Mouse (Mus musculus) urinary bladder, adult 2 months (tissue): Measurements from ENCODE around the gene Adm. TPM values are rescaled to one million over a fixed set of nuclear protein-coding genes. Genes with fewer than 3 reads are reported as not detected.
"Not testable (repeated sequence)": the region's sequence is repeated elsewhere in the genome, so short reads cannot be mapped to it uniquely, and the experiment has no call there.

Experiments
- DNase-seq: peaks from one replicate; pipeline ENCODE4 v3.0.0; 2022; ENCODE audit warnings: low spot score
- polyA plus RNA-seq: library from polyadenylated mRNA; depleted of rRNA; stranded (reverse); fragments of >200 nt; gene quantifications from 2 replicates; pipeline ENCODE4 v1.2.3, GENCODE M21; 2012

Gene Adm
- polyA plus RNA-seq, 1 experiment, result 19.3 TPM

- no peak for DNase-seq
Measured at GRCm38 (mm10) chr7:110628611-110629354, 1.3 kb downstream of the Adm start.

DNA sequence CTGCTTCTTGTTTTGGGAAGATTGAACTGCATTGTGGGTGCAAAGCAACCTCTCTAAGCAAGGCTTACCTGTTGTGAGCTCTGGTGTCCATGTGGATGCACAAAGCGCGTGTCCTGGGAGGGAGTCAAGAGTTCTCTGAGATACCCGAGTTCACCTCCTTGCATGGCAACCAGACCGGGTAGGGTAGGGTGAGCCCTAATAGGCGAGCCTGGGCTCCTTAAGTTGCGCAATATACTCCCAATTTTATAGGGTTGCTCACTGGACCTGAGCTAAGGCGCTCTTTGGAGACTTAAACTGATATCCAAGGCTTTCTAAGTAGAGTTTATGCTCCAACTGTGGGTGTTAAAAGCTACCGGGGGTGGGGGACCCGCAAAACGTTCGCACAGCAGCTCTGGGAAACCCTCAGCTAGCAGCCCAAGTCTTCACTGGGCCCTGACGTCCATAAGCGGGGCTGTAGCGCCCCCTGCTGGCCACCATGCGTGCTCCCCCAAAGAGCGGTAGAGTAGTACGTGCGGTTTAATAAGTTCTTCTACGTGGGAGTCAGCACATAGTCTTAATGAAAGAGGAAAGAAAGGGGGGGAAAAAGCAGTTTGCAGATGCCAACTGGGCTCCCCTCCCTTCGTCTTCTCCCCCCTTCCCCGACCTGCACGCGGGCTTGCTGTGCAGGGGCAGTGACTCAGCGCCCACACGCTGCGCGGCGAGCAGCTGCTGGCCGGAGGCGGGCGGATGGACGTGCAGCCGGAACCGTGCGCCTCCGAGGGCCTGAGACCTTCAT, 2.6 kb downstream of the Adm start:
- DNase-seq, result peak; percentile 81

- DNase-seq, result no peak
Measured at GRCm38 (mm10) chr7:110631136-110631888, 3.9 kb downstream of the Adm start.

GRCm38 (mm10) chr7:110635929-110636328, 8.5 kb downstream of the Adm start:
- DNase-seq, result no peak

DNA sequence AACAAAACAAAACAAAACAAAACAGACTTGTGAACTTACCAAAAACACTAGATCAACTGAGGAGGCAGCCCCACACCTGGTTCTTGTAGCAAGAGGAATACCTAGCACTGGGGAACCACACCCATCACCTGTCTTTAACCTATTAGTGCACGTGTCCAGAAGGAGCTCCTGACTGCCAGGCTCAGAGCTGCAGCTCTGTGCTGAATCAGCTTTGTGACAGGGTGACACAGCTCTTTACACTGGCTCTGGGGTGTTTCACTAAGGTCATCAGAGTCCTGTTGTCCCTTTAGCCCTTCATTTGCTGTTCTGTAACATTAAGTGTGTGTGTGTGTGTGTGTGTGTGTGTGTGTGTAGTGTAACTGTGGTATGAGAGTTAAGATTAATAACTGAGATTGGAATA, 9.1 kb downstream of the Adm start:
- no peak for DNase-seq

DNA sequence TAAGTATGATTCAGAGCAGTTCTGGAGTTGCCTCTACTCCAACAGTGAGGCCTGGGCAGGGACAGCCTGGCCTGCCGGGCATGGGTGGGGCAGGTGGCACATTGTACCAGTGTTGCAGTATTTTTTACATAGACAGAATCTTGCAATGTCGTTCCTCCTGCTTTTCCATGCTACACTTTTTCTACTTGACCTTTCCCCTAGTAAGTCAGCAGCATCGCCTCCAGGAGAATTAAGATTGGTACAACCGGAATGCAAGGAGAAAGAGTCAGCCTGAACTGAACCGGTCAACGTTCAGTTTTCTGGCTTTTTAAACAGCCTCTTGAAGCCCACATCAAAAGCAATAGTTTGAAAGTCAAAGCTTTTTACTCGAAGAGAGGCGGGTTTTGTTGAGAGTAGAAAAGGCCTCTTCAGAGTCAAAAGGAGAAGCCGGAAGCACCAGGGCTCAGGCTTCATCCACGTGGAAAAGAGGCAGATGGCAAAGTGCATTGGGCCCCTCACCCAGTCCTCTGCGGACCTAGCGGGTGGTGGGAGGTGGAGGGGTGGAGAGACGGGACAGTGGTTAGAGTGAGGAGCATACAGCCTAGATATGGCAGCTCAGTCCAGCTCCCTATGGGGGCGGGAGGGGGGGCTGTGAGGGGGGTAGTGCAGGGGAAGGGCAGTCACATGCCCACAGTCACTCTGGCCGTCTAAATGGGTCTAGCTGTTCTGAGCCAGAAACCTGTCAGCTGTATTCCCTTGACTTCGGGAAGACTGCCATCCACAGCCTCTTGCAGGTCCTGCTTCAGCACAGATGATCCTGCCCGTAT, 11.0 kb downstream of the Adm start:
- DNase-seq, result no peak

DNA sequence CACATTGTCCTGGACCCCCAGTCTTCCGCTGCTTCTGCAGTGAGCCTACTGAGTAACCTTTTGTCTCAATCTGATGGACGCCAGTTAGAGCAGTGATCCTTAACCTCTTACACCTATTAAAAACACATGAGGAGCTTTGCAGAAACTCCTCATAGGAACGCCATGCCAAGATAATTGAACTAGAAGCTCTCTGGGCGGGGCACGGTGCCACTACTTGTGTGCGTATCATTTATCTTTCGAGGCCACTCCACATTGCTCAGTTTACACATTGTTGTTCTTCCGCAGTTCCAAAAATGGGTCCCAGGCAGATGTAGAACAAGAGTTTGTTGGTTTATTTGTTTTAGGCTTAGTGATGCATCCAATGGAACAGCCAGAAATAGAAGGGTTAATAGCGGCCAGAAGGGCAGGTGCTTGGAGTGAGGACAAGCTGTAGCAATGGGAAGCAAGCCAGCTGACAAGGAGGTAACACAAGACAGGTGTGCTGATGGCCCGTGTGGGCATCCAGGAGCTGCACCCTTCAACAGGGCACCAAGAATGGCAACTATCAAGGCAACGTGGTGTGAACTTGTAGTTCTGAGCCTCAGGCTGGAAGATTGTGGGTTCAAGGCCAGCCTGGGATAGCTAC, 11.9 kb downstream of the Adm start:
- no peak for DNase-seq

GRCm38 (mm10) chr7:110639958-110640357, 12.5 kb downstream of the Adm start:
- DNase-seq, result not testable (repeated sequence)

- DNase-seq, result peak; percentile 28
Measured at GRCm38 (mm10) chr7:110645311-110645710, 17.9 kb downstream of the Adm start.

DNA sequence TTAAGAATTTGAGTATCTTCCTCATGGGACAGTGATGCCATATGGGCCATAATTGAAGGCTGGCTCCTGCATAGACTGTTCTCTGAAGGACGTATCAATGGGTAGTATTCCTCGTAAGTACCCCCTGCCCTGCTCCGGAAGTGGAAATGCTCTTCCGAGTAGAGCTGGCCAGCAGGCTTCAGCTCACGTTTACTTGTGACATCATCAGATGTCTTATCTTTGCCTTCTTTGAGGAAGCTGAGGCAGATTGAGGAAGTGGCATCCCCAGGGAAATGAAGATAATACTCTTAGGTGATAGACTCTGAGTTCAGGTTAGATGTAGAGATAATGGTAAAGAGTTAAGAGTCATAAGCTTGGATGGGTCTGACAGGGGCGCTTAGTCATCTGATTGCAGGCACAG, 18.4 kb downstream of the Adm start:
- no peak for DNase-seq

- no peak for DNase-seq
Measured at GRCm38 (mm10) chr7:110646611-110647407, 19.3 kb downstream of the Adm start.

- DNase-seq, result no peak
Measured at GRCm38 (mm10) chr7:110647559-110648454, 20.3 kb downstream of the Adm start.

DNA sequence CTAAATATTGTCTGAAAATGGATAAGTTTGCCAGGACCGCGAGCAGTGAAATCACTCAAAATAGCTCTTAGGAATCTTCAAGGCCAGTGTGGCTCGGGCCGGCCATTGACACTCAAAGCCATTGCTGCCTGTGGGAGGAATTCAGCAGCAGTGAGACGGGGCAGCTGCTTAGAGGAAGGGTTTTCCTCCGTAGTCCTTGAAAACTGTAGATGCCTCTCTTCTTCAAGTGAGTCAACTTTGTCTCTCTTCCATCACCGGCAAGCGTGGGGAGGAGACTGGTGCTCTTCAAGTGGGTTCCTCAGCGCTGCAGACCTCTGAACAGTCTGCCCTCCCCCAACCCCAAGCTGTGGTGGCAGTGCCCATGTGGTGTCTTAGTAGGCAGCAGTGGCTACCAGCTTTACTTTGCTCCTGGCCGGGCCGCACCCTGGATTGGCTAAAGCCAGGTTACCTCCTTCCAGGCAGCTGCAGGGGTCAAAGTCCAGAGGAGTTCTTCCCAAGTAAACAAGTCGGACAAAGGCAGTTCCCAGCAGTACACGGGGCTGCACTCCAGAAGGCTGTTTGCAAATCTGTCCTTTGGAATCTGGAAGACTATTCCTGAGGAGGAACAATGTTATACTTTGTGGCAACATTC, 21.1 kb downstream of the Adm start:
- DNase-seq, result no peak

GRCm38 (mm10) chr7:110649133-110649987, 21.9 kb downstream of the Adm start:
- DNase-seq, result no peak

DNA sequence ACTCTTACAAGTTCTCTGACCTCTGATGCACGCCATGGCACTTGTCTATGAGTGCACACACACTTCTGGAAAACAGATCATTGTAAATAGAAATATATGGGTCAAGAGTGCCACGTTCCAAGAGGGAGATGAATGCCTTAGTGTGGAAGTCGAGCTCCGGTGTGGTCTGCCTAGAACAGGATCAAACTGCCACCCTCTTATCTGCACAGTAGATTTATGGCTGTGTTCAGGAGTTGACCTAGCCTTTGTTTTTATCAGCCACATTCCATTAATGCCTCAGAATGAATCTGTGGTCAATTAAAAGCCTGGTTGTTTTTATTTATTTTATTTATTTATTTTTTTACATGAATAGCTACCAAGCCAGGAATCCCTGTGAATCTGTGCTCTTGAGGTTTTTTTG, 23.0 kb downstream of the Adm start:
- DNase-seq, result no peak

DNA sequence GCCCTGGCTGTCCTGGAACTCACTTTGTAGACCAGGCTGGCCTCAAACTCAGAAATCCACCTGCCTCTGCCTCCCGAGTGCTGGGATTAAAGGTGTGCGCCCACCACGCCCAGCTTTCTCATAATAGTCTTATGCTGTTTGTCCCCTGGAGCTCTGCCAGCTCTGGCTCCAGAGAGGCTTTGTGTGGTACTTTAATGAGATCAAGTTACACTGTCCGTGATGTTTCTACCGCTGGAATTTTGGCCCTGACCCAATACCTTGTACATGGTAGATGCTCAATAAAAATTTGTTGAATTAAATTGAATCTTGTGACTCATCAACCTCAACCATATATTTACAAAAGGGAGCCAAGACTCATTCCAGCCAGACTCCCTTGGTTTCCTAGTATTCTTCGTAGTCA, 23.6 kb downstream of the Adm start:
- no peak for DNase-seq

DNA sequence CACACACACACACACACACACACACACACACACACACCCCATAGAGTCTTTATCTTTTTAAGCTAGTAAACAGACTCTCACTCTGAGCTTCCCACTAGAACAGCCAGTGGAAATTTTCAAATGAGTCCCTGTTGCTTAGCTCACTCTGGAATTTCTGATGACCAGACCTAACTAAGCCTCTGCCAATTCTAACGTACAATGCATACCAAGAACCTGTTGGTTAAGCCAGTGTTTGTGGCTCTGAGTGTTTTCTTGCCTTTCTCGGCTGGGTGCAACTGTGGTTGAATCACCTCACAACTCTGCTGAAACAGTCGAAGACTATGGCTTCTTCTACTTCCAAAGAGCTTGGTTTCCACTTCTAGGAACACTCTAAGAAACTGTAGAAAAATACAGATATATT, 27.8 kb downstream of the Adm start:
- no peak for DNase-seq

- DNase-seq, result no peak
Measured at GRCm38 (mm10) chr7:110655966-110656365, 28.5 kb downstream of the Adm start.
